Mouse (Mus musculus) cortical plate, adult 2 months (tissue): ENCODE data around the gene Nucb2. TPM values are rescaled to one million over a fixed set of nuclear protein-coding genes. Genes with fewer than 3 reads are reported as not detected.

Experiments
- H3K27ac ChIP-seq: fragments of 200-500 bp; 2 replicates; pipeline ENCODE4 v1.5.1; 2012; ENCODE audit warnings: low read length, control low read depth, inconsistent platforms; ENCODE audit not compliant: insufficient read depth
- H3K4me1 ChIP-seq: fragments of 200-500 bp; 2 replicates; pipeline ENCODE4 v1.6.1; 2011; ENCODE audit warnings: low read length; ENCODE audit not compliant: control insufficient read depth, insufficient read depth
- H3K4me3 ChIP-seq: fragments of 200-500 bp; 2 replicates; pipeline ENCODE4 v1.5.1; 2011; ENCODE audit warnings: mild to moderate bottlenecking, low read length, control low read depth; ENCODE audit not compliant: insufficient read depth
- CTCF ChIP-seq: fragments of 200-500 bp; IDR thresholded peaks from 2 replicates; pipeline ENCODE4 v1.5.1; 2011; ENCODE audit warnings: mild to moderate bottlenecking, control low read depth, low read length; ENCODE audit not compliant: insufficient read depth; ENCODE audit errors: extremely low read depth
- POLR2A ChIP-seq: fragments of 200-500 bp; IDR thresholded peaks from 2 replicates; pipeline ENCODE4 v1.6.1; 2011; ENCODE audit warnings: mild to moderate bottlenecking, low read length, control low read depth; ENCODE audit not compliant: insufficient read depth; ENCODE audit errors: extremely low read depth
- polyA plus RNA-seq: library from polyadenylated mRNA; depleted of rRNA; stranded (reverse); fragments of >200 nt; gene quantifications from 2 replicates; pipeline ENCODE4 v1.2.3, GENCODE M21; 2012; rRNA removed

Gene Nucb2
- polyA plus RNA-seq, 1 experiment, result 14.4 TPM

GRCm38 (mm10) chr7:116517240-116517639 lies 13.1 kb downstream of the Nucb2 start:
- TF ChIP-seq POLR2A, result no peak
- TF ChIP-seq CTCF, result no peak
- H3K4me3 ChIP-seq, result no peak overlapping the region
- no peak overlapping the region for H3K27ac ChIP-seq
- H3K4me1 ChIP-seq, result no peaks in the 10 kb centered on the region; the same call in 1 of the 2 replicates

- Histone ChIP-seq H3K4me3 (no peak overlapping the region), H3K27ac (no peak overlapping the region), H3K4me1 (no peaks in the 10 kb centered on the region; the same call in 1 of the 2 replicates)
- TF ChIP-seq POLR2A, result no peak
- no peak for TF ChIP-seq CTCF
Measured at GRCm38 (mm10) chr7:116518155-116518554, 14.0 kb downstream of the Nucb2 start.

DNA sequence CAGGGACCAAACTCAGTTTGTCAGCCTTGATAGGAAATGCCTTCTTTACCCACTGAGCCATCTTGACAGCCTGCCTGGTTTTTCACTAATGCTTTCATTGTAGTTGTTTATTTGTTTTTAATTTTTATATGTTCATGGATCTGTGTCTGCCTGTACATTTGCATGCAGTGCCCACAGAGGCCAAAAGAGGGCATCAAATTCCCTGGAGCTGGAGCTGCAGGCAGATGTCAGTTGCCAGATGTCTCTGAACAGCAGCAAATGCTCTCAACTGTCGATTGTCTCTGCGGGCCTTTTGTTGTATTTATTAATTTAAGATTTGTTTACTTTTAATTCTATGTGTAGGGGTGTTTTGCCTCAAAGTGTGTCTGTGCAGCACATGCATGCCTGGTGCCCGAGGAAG lies 15.6 kb downstream of the Nucb2 start:
- TF ChIP-seq POLR2A, result no peak
- peak; percentile 20; the same call in 1 of the 2 replicates for TF ChIP-seq CTCF
- Histone ChIP-seq H3K27ac (no peak overlapping the region), H3K4me1 (no peaks in the 10 kb centered on the region; the same call in 1 of the 2 replicates), H3K4me3 (no peak overlapping the region)

DNA sequence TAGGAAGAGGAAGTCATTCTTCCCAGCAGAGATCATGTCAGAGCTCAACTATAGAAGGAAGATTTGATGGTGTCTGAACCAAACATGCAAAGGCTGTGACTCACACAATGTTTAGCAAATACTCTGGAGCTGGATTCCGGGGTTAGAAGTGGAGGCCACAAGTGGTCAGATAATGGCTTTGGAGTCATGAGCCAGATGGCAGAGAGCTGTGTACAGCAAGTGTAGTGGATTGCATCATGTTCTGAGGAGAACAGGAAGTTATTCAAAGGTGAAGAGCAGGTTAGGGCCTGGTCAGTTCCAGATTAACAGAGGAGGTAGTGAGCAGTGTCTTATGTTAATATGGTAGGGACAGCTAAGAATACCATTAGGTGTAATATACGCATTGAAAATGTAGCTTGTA lies 20.4 kb downstream of the Nucb2 start:
- no peak overlapping the region for H3K4me3 ChIP-seq
- no peak for TF ChIP-seq CTCF
- no peak for TF ChIP-seq POLR2A
- no peaks in the 10 kb centered on the region for H3K4me1 ChIP-seq
- no peak overlapping the region for H3K27ac ChIP-seq

- Histone ChIP-seq H3K4me3 (no peak overlapping the region), H3K4me1 (no peaks in the 10 kb centered on the region), H3K27ac (no peak overlapping the region)
- TF ChIP-seq CTCF, result no peak
- no peak for TF ChIP-seq POLR2A
Measured at GRCm38 (mm10) chr7:116529793-116530192, 25.6 kb downstream of the Nucb2 start.

- no peaks in the 10 kb centered on the region for H3K4me1 ChIP-seq
- H3K27ac ChIP-seq, result no peak overlapping the region
- no peak for TF ChIP-seq POLR2A
- no peak for TF ChIP-seq CTCF
- H3K4me3 ChIP-seq, result no peak overlapping the region
Measured at GRCm38 (mm10) chr7:116530470-116530869, 26.3 kb downstream of the Nucb2 start.

- H3K4me3 ChIP-seq, result no peak overlapping the region
- no peak overlapping the region for H3K27ac ChIP-seq
- H3K4me1 ChIP-seq, result no peaks in the 10 kb centered on the region
- TF ChIP-seq POLR2A, result no peak
- TF ChIP-seq CTCF, result peak; percentile 68
Measured at GRCm38 (mm10) chr7:116531311-116531710, 27.1 kb downstream of the Nucb2 start.

DNA sequence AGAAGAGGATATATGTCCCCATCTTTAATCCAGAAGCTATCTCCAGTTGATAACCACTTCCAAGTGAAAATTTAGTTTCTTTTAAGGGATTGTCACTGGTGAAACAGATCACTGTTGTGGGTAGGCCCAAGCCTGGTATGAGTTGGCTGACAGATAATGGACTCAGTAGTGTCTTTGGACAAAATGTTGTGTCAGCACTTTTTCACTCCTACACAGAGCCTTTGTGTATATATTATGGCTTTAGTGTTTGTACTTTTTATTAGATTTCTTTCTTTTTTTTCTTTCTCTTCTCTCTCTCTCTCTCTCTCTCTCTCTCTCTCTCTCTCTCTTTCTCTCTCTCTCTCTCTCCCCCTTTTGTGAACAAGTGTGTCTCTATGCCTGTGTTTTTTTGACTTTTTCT lies 52.7 kb downstream of the Nucb2 start:
- Histone ChIP-seq H3K4me1 (no peaks in the 10 kb centered on the region), H3K27ac (no peak overlapping the region), H3K4me3 (no peak overlapping the region)
- TF ChIP-seq POLR2A (no peak), CTCF (no peak)

DNA sequence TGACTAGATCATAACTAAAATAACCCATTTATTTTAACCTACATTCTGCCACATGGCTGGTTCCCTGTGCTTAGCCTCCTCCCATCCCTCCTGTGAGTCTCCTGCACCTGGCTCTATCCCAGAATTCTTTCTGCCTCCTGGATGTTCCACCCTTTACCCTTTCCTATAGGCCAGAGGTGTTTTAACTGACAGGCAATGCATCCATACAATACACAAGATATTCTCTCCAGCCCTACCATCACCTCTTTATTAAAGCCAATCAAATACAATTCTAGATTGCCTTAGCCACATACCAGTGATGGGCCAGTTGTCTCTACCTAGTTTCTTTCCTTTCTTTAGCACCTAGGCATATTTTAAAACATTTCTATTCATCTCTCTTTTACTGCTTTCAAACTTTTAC lies 70.4 kb downstream of the Nucb2 start:
- no peak for TF ChIP-seq POLR2A
- TF ChIP-seq CTCF, result no peak
- Histone ChIP-seq H3K4me1 (no peaks in the 10 kb centered on the region), H3K4me3 (no peak overlapping the region), H3K27ac (no peak overlapping the region)

Other genes starting within 250 kb of the Nucb2 start
- gene Plekha7, start 196.0 kb upstream of the Nucb2 start, polyA plus RNA-seq, result 25.5 and 31.7 TPM in 2 replicates
- gene Rps13, start 170.2 kb upstream of the Nucb2 start, polyA plus RNA-seq, result 462 and 464 TPM in 2 replicates
- gene Pik3c2a, start 60.9 kb upstream of the Nucb2 start, polyA plus RNA-seq, result 14.0 and 16.5 TPM in 2 replicates